Mouse (Mus musculus): ENCODE results near the gene Pitpna.

Gene Pitpna

DNA sequence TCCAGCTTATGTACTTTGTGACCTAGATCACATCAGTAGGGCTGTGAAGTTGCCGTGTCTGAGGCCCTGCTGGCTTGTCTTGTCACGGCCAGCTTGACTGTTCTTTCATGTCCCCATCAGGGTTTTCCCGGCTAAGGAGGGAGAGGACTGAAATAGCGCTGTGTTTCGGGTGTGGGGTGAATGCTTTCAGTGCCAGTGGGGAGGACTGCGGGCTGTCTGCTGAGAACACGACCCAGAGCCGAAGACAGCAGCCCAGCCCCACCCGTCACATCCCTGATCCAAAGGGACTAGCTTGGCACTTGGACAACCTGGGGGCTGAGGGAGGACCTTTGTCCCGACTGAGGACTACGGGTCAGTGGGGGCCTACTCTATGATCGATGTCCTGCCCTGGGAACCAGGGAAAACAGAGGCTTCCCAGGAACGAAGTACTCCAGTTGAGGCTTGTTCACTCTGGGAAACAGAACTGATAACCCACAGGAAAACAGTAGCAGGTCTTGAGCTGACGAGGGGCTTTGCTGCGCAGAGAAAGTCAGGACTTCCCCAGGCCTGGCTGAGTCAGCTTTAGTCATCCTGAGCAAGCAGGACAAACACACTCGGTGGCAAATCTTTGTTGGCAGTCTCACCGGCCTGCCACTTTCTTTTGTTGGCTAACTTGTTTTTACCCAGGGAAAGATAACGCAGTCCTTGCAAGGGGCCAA, 23.9 kb upstream of the Pitpna start:
- DNase-seq (ENCODE audit: low read depth, low spot score): no peak

DNA sequence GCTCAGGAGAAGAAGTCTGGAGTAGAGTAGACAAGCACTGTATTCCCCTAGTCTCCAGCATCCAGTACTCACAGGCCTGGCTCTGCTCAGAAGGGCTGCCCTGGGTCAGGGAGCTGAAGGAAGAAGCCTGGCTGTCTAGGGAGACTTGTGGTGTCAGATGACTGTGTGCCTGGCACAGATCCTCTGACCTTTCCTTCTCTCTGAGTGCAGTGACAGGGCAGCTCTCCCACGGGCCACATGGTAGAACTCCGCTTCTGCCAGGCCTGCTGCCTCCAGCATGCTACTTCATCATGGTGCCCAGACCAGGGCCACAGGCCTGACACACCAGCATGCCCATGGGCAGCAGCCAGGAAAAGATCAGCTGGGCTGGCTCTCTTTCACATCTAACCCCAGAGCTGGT, 22.0 kb upstream of the Pitpna start:
- DNase-seq (ENCODE audit: low read depth, low spot score): no peak

DNA sequence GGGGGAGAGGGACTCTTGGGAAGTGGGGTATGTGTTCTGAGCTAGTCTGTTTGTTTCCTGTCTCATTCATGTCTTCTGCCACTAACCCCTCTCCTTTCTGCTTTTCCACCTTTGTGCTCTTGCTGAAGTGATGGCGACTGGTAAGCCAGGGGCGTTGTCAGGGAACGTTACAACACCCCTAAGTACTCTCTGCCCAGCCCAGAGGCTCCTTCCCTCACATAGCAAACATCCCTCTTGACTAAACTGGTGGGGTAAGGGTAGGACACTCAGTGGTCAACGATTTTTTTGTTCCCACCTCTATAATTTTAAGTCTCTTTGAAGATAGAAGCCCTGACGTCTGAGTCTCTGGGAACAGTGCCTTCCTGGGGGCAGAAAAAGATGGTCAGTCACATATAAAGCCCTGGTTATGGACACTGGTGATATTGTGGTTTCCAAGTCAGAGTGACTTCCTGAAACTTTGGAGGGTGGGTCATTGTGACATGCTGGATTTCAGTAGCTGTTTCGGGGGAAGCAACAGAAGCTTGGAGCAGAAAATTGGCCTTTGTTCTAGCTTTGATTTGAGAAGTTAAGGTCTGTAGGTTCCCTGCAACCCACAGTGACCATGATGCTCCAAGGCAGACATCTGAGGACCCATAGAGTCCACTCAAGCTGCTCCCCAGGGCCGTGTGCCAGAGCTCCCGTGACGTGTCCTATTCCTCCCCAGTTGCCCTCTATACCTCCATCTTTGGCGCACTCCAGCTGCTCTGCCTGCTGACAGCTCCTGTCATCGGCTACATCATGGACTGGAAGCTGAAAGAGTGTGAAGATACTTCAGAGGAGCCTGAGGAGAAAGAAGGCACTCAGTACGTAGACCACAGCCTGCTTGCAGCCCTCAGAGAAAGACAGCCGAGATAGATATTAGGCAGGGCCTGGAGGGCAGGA, 21.4 kb upstream of the Pitpna start:
- DNase-seq (ENCODE audit: low read depth, low spot score): no peak

DNA sequence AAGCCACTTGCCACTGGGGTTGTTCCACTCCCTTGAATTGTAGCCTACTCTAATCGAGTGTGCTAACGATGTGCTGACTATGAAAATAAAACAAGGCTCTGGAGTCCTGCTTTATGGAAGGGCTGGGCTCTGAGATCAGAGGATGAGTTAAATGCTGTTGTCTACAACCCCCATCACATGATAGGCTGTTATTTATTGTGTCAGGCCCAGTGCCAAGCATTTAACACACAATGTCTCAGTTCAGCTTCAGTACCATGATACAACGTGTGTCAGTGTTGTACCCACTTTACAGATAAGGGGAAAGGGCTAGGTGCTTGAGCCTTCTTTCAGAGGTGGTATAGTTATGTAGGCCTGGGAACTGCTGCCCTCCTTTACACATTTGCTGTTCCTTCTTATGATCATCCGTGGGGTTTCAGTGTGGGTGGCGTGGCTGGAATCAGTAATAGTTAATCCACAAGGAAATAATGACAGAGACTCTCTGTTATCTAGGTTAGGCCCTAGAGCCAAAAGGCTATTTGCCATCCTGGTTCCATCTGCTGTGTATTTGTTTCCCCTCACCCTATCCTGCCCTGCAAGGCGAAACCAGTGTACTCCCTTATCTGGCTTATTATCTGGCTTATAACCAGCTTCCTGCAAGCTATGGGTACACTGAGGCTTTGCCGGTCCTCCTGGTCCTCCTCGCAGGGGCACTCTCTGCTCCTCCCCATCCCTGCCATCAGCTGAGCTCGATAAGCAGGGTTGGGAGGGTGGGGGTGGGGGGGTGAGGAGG, 20.4 kb upstream of the Pitpna start:
- no peak for DNase-seq (ENCODE audit: low read depth, low spot score)

DNA sequence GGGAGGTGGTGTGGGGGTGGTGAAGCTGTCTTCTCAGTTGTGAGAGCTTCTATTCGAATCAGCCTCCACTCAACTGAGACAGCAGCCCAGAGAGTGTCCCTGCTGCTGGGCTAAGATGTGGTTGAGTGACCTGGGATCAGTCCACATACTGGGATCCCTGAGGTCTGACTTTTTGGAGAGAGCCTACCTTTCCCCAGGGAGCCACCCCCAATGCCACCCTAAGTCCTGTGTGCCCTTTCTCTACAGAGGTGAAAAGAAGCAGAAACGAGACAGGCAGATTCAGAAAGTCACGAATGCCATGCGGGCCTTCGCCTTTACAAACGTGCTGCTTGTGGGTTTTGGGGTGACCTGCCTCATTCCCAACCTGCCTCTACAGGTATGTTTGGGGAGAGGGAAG, 19.8 kb upstream of the Pitpna start:
- DNase-seq (ENCODE audit: low read depth, low spot score): no peak

DNA sequence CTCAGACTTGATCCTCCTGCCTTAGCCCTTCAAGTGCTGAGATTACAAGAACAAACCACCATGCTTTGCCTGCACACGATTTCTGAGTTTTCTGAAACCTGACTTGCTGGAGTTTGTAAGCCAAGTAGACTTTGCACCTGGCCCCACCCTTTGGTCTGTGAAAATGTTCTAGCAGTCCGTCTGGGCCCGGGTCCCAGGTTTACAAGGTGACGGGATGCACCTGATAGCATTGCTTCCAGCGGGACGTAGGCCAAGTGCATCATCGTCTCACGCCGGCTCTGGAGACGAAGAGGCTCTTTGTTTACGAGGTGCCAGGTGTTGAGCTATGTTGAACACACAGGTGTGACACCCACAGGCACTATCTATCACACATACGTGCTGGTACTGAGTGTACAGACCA, 18.9 kb upstream of the Pitpna start:
- no peak for DNase-seq (ENCODE audit: low read depth, low spot score)

DNA sequence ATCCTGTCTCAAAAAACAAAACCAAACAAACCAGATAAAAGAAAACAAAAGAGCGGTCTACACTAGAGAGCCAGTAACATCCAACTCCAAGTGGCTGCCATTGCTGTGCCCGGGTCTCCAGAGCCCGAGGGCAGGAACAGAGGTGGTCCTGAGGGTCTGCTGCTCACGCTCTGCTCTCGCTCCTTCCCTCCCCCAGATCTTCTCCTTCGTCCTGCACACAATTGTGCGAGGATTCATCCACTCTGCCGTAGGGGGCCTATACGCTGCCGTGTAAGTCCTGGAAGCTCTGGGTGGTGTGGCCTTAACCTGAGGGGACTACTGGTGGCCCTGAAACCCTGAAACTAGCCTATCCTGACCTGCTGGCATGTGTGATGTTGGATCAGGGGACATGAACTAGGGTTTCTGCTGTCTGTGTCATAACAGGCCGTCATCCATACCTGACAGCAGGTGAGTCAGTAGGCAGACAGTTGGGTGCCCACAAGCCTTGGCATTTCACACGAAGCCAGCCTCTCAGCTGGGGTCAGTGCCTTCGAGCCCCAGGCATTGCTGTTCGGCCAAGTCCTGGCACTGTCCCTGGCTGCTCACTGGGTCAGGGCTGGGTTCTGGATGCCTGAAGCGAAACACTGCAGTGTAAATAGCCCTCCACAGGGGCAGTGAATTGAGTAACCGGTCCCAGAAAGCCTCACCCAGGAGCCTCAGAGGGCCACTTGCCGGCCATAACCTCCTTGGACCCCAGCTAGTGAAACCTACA, 17.3 kb upstream of the Pitpna start:
- DNase-seq (ENCODE audit: low read depth, low spot score): no peak

DNA sequence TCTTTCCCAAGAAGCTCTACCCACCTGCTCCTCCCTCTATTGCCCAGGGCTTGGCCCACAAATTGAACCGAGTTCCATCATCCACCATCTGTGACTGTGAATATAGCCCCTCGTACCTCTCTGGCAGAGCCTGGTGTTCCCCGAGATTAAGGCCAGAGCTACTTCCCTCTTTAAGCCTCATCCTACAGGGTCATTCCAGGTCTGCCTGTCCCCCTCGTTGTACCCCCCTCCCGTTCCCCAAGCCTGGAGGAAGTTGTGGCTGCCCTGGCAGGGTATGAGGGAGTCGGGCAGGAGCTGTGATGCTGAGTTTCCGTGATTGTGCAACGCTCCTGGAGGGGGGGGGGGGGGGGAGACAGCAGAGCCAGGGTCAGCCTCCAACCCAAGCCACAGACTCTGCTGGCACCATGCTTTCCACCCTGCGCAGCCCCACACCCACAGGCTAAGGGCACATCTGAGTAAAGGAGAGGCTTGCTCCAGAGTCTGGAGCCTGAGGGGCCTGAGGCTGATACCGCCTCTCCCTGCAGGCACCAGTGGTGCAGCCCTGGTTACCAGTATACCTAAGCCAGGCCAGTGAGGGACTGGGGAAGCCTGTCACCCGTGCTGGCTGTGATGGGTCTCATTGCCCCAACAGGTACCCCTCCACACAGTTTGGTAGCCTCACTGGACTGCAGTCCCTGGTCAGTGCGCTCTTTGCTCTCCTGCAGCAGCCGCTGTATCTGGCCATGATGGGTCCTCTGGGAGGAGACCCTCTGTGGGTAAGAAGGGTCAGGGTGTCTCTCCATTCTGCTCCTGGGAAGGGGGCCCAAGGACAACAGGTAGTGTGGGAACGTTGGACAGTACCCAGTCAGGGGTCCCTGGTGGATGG, 16.5 kb upstream of the Pitpna start:
- DNase-seq (ENCODE audit: low read depth, low spot score): no peak

DNA sequence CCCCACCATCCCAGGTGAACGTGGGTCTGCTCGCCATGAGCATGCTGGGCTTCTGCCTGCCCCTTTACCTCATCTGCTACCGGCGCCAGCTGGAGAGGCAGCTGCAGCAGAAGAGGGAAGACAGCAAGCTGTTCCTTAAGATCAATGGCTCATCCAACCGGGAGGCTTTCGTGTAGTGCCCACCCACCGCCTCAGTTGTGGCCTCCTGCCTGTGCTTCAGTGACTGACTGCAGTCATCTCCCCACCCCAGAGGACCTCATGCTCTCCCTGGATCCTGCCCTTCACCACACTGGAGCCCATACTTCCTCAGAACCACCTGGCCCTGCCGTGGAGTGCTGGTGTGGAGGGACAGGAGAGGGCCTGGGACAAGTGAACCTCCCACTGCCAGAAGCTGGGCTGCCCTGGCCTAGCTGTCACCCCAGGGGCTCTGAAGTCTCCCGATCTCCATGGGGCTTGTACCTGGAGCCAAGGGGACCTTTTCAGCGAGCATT, 15.6 kb upstream of the Pitpna start:
- no peak for DNase-seq (ENCODE audit: low read depth, low spot score)

DNA sequence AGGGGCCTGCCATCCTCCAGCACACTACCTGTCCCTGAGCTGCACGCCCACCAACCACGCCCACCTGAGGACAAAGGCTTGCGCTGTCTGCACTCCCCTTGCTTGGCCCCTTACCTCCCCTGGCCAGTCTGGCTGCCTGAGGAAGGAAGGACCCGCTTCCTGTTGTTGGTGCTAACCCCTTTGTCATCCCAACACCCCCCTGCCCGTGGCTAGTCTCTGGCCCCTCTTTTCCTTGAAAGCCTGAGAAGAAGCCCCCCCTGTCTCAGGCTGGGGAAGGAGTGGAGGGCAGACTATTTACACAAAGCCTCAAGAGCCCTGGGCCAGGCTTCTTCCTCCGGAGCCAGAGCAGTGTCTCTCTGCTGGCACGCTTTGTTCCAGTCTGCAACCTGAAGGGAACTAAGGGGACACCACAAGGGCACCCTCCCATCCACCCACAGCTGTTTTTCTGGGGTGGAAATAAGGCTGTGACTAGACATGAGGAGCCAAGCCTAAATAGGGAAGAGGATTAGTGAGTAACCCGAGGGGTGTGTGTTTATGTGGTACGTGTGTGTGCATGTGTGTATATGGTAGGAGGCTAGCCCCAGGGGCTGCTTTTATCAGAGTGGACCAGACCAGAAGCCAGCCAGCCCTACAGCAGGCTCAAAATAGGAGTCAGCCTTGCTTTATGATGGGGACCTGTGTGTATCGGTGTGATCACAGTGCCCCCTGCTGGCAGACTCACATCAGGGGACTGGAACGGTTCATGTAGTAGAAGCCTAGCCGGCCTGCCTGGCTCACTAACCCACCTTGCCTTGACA, 14.8 kb upstream of the Pitpna start:
- DNase-seq (ENCODE audit: low read depth, low spot score): peak; percentile 69

DNA sequence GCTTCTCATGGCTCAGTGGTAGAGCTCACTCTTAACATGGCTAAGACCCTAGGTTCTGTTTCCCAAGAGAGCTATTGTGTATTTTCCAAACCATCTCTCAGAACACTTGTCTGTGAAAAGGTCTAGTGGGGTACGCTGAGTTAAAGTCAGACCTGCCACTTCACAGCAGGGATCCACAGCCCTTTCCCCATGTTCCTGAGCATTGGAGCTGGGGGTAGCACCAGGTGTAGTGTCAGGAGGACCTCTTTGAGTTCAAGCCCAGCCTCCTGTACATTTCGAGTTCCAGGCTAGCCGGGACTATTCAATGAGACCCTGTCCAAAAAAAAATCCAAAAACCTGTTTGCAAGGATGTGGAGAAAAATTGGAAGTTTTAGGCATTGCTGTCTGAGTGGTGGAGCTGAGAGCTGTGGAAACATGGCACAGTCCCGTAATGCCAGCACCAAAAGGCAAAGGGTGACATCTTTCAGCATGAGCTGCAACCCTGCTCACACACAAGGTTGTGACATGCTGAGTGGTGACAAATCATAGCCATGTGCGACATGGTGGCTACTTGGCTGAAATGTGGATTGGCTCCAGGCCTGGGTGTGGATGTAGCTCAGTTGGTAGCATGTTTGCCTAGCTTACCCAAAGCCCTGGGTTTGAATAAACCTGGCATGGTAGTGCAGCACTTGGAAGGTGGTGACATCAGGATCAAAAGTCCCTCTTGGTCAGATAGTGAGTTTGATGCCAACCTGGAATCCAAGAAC, 13.3 kb upstream of the Pitpna start:
- no peak for DNase-seq (ENCODE audit: low read depth, low spot score)

DNA sequence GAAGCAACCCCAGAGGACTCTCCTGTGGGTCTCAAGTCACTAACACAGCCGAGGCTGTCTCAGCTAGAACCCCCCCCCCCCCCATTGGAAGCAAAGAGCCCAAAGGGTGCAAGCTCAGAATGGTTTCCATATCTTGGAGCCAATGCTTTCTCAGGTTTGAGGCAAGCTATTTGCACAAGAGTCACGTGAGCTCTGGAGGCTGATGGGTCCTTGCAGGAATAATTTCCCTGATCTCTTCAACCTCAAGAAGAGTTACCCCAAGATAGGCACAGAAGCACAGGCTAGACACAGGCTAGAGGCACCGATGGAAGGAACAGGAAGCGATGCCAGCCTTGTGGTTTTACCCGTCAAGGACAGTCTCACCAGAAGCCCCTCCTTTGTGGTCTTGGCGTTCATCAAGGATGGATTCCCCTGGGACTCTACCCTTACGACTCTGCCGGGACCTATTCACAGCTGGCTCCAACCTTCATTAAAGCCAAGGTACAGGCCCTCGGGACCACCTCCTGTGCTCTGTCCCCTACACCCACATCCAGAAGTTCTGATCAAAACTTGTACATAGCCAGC, 12.3 kb upstream of the Pitpna start:
- no peak for DNase-seq (ENCODE audit: low read depth, low spot score)

DNA sequence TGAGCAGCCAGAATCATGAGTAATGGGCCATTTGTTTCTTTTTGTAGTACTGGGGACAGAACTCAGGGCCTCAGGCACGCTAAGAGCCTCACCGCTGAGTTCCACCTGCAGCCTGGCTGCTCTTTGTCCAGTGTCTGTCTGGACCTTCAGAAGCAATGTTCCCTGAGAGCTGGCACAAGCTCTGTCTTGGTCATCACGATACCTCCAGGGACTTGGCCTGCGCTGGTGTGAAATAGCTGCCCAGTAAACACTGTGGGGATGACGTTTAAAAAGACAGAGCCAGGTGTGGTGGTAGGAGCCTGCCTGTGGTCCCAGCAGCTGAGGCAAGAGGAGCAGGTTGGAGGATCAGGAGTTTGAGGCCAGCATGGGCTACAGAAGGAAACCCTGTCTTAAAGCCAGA, 9.3 kb upstream of the Pitpna start:
- no peak for DNase-seq (ENCODE audit: low read depth, low spot score)

DNA sequence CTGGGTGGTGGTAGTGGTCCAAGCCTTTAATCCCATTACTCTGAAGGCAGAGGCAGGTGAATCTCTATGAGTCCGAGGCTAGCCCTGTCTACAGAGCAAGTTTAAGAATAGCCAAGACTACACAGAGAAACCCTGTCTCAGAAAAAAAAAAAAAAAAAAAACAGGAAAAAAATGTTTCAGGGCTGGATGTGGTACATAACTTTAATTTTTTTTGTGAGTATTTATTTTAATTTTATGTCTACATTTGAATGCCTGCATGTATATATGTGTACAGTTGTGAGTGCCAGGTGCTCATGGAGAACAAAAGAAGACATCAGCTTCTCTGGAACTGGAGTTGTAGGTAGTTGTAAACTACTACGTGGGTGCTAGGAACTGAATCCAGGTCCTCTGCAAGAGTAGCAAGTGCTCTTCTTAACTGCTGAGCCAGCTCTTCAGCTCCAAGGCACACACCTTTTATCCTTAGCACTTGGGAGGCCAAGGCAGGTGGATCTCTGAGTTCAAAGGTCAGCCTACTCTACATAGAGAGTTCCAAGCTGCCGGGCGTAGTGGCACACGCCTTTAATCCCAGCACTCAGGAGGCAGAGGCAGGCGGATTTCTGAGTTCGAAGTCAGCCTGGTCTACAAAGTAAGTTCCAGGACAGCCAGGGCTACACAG, 6.3 kb upstream of the Pitpna start:
- no peak for DNase-seq (ENCODE audit: low read depth, low spot score)

DNA sequence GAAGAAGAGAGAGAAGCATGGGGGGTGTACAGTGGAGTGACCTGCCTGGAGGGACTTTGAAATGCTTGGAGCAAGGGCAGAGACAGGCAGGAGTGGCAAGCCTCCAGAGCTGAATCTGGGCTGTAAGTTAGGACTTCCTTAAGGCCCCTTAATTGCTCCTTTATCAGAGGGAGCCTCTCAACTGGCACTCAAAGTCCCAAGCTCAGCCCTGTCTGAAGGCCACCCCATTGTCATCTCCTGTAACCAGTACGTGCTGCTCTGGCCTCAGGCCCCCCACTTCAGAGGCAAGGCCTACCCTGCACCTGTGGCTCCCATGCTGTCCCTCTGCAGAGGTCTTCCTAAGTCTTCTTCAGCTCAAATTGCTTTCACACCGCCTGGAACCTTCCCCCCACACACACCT, 4.4 kb upstream of the Pitpna start:
- no peak for DNase-seq (ENCODE audit: low read depth, low spot score)

DNA sequence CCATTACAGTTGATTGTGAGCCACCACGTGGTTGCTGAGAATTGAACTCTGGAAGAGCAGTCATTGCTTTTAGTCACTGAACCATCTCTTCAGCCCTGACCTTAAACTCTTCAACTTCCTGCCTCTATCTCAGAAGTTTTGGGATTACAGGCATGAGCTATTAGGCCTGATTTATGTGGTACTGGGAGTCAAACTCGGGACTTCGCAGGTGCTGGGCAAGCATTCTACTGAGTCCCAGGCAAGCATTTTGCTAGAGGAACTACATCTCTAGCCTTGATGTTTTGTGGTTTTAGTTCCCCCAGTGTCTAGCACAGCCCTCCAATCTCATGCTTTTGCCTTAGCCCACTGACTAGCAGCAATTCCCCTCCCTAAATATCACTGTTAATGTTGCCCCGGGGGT, 2.8 kb upstream of the Pitpna start:
- no peak for DNase-seq (ENCODE audit: low read depth, low spot score)

DNA sequence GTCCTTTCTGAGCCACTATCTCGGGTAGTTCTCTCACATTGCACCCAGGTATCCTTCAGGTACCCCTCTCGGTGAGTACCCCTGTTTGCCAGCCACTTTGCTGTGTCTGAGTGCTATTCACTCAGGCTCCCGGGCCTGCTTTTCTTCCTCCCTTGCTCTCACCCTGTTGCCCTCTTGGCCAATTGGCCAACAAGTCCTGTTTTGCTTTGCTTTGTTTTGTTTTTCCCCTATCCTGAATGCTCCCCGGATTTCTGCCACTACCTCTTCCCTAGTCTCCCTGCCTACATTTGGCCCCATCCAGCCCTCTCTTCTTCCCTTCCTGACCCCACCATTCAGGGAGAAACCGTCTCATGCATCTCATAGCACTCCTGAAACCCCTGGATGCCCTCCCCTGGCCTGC, 1.9 kb upstream of the Pitpna start:
- no peak for DNase-seq (ENCODE audit: low read depth, low spot score)

DNA sequence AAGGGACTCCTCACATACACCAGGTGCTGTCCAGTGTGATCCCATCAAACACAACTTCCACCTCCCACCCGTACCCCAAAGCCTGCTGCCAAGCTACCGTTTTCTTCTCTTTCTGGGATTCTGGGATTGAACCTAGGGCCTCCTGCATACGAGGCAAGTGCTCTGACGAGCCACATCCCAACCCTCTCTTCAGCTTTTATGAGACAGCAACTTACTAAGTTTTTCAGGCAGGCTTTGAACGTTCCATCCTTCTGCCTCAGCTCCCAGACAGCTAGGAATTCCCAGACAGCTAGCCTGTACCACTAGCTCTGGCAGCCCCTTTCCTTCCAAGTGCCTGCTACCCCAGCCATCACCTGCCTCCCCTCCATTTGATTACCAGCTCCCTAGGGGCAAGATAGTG, 934 bp upstream of the Pitpna start:
- no peak for DNase-seq (ENCODE audit: low read depth, low spot score)
